Mouse (Mus musculus) myocyte (in vitro differentiated cells): ENCODE measurements around the gene Kcnd2.

Source experiments
- MAX ChIP-seq: IDR thresholded peaks from one replicate; pipeline ENCODE4 v1.6.1; 2011; ENCODE audit warnings: low read depth, mild to moderate bottlenecking, control low read depth
- MYOG ChIP-seq, 3 experiments: IDR thresholded peaks; one replicate each; pipeline ENCODE4 v1.6.1; 2011; ENCODE audit warnings: control low read depth in 2 of 3, low read depth in 2 of 3, mild to moderate bottlenecking in 2 of 3; ENCODE audit not compliant: insufficient read length in 2 of 3, control insufficient read depth in 1 of 3, insufficient read depth in 1 of 3
- POLR2A ChIP-seq: IDR thresholded peaks from one replicate; pipeline ENCODE4 v1.6.1; 2011; ENCODE audit warnings: low read depth, mild to moderate bottlenecking, control low read depth, moderate library complexity; ENCODE audit not compliant: insufficient read length
- POLR2AphosphoS2 ChIP-seq: IDR thresholded peaks from one replicate; pipeline ENCODE4 v1.6.1; 2011; ENCODE audit warnings: low read depth, control low read depth; ENCODE audit not compliant: insufficient read length
- USF1 ChIP-seq: IDR thresholded peaks from one replicate; pipeline ENCODE4 v1.6.1; 2011; ENCODE audit warnings: low read depth, mild to moderate bottlenecking, control low read depth, moderate library complexity

- no peak for TF ChIP-seq MAX
- TF ChIP-seq POLR2A = no peak
- TF ChIP-seq USF1 = no peak
- no peak for TF ChIP-seq POLR2AphosphoS2
- no peak for TF ChIP-seq MYOG (IDR thresholded peaks at IDR 0.05; ENCODE audit: control insufficient read depth in 1 of 3, insufficient read depth in 1 of 3, insufficient read length in 2 of 3, low read depth in 2 of 3)
Measured at GRCm38 (mm10) chr6:21709228-21709627, 493.9 kb downstream of the Kcnd2 start.
